Mouse (Mus musculus) erythroid progenitor cell, adult 5-6 weeks (primary cell): ENCODE results near the gene Rad51b. TPM values are rescaled to one million over a fixed set of nuclear protein-coding genes. Genes with fewer than 3 reads are reported as not detected.

Experiments used
- ATAC-seq: replicated peaks from 2 replicates; pipeline ENCODE4 v1.8.0; 2016; ENCODE audit warnings: moderate number of reproducible peaks, mild to moderate bottlenecking, moderate TSS enrichment, inconsistent platforms; ENCODE audit not compliant: poor library complexity, low FRiP score, severe bottlenecking
- total RNA-seq, 2 experiments: library from RNA; stranded (forward) in 1 of 2; stranded (reverse) in 1 of 2; fragments of 150-400 nt in 1 of 2; fragments of 186-747, 209-891 nt in 1 of 2; gene quantifications; 2 replicates each; pipeline versions ENCODE4 v1.2.3 to v1.2.4; 2015 to 2017; ENCODE audit warnings: low replicate concordance in 2 of 2

Rad51b gene
- total RNA-seq, 2 experiments from 2014 or later: 9.5 to 12.6 TPM

DNA sequence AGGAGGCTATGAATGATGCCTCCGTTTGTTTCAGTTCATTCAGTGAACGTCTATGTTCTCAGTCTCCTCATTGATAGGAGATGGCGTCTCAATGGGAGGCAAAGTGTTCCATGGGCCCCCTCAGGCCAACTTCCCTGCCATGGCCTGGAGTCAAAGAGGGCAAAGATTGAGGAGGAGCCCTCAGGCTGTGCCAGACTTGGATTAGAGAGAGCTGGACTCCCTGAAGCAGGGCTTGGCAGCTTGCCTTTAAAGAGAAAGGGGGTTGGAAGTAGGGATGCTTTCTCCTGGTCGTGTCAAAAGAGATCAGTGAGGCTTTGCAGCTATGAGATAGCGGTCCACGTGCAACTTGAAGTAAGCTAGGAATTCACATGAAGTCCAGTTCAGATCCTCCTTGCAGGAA lies 469.0 kb downstream of the Rad51b start:
- no peak for ATAC-seq

GRCm38 (mm10) chr12:79768741-79769322 lies 471.8 kb downstream of the Rad51b start:
- no peak for ATAC-seq

DNA sequence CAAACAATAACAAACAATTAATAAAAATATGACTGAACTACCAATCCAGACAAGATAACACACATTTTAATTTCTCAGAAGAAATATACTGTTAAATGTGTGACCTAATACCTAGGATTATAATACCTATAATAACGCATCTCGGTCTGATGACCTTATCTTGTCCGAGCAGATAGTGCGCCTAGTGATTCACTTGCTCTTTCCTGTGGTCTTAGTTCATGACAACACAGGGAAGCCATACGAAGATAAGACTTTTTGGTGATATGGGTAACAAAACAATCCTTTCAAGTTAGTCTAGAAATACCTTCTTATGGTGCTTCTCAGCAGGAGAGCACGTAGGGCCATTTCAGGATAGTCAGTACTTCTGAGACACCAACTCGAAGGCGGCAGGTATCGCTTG lies 472.7 kb downstream of the Rad51b start:
- ATAC-seq: no peak

GRCm38 (mm10) chr12:79771194-79771593 lies 474.1 kb downstream of the Rad51b start:
- ATAC-seq: no peak

DNA sequence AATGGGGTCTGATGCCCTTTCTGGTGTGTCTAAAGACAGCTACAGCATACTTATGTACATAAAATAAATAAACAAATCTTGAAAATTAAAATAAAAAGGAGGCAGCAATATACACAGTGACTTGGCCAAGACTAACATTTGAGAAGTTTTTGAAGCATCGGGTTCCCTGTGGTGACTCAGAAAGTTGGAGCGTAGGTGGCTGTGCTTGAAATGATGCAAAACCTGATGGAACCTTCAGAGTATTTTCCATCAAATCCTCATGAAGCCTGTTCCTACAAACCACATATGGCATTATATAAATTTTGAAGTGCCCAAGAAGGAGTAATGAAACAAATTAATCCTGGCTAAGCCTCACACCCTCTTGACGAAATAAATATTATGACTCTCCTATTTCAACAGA lies 474.7 kb downstream of the Rad51b start:
- ATAC-seq: no peak

DNA sequence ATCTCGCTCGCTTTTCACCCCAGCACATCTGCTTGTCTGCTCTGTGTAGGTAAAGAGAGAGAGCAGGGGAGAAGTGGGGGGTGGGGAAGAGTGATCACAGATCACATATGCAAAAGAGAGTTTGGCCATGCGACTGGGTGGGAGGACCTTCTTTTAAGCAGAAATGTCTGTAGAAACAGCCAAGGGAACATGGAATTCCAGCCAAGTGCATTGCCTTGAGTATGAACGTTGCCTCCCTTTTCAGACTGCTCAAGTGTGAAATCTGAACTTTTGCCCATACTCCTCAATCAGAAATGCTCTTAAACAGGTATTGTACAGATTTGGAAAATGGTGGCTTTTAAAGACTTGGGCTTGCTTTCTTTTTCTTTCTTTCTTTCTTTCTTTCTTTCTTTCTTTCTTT lies 476.2 kb downstream of the Rad51b start:
- no peak for ATAC-seq

- no peak for ATAC-seq
Observed at GRCm38 (mm10) chr12:79774571-79774970, 477.5 kb downstream of the Rad51b start.

- no peak for ATAC-seq
Observed at GRCm38 (mm10) chr12:79776828-79777227, 479.7 kb downstream of the Rad51b start.

- ATAC-seq: no peak
Observed at GRCm38 (mm10) chr12:79780745-79781144, 483.7 kb downstream of the Rad51b start.

DNA sequence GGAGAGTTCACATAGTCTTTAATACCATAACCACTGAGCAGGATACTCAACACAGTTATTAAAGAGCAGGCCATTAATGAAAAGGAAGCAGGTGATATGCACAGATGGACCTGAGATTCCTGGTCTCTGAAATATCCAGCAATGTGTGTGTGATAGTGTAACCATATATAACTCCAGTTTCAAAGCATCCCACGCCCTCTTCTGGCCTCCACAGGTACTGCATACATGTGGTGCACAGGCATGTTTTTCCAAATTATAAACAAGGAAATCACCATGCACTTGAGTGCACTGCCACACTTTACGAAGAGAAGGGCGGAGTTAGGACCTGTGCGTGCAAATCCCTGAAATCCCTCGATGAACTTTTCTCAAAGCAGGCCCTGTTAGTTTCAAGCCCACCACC lies 484.7 kb downstream of the Rad51b start:
- no peak for ATAC-seq

GRCm38 (mm10) chr12:79782444-79783117 lies 485.5 kb downstream of the Rad51b start:
- ATAC-seq: no peak

DNA sequence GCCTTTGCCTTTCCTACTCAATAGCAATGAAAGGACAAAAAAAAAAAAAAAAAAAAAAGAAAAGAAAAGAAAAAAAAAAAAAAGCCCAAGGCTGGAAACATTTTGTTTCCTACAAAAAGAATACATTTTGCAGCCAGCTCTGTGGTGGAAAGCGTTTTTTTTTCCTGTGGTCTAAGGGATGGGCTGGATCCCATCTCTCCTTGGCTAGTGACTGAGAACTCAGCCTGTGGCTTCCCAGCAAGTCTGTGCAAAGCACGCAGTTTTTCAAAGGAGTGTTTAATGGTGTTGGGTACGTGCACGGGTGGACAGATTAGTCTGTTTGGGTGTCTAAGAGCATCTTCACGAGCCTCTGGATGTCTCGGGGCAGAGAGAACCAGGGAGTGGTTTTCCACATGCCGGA lies 487.1 kb downstream of the Rad51b start:
- ATAC-seq: no peak

GRCm38 (mm10) chr12:79785691-79786090 lies 488.6 kb downstream of the Rad51b start:
- ATAC-seq: no peak

GRCm38 (mm10) chr12:79787538-79787937 lies 490.5 kb downstream of the Rad51b start:
- no peak for ATAC-seq

DNA sequence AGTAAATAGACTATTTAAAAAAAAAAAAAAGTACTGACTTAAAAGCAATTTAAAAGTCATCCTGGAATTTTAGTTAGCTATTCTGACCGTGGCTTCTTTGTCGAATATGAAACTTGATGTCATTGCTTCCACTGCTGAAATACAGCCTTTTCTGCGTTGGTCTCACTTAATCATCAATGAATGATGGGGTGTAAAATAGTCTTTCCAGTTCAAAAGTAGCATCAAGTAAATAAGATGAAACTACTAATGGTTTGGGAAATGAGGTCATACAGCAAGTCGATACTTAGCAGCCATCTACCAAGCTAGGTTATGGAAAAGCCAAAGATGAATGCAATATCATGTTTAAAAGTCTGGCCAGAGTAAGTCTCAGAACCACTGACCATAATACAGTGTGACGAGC lies 491.3 kb downstream of the Rad51b start:
- ATAC-seq: no peak

- ATAC-seq: no peak
Observed at GRCm38 (mm10) chr12:79789481-79789880, 492.4 kb downstream of the Rad51b start.

- ATAC-seq: no peak
Observed at GRCm38 (mm10) chr12:79793382-79793781, 496.3 kb downstream of the Rad51b start.

GRCm38 (mm10) chr12:79794802-79795201 lies 497.7 kb downstream of the Rad51b start:
- ATAC-seq: no peak

DNA sequence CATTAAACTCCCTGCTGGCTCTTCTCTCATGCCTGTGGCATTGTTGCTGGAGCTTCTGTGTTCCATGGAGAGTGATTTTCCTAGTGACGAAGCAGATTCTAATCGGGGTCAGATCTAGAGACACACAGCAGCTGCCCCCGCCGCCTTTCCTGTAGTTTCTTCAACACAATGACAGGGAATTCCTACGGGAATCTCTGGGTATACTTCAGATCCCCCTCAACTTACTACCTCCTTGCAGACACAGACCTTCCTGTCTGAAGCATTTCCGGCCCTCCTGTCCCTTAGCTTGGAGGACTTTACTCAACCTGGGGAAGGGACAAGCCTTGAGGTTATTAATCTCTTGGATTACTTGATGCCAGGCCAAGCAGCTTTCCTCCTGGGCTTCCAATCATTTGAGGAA lies 499.2 kb downstream of the Rad51b start:
- no peak for ATAC-seq

- ATAC-seq: 0 out of 2 replicates have a peak, but pooled peaks have one; percentile 27
Observed at GRCm38 (mm10) chr12:79796823-79797821, 500.0 kb downstream of the Rad51b start.

GRCm38 (mm10) chr12:79798488-79798887 lies 501.4 kb downstream of the Rad51b start:
- no peak for ATAC-seq
